Mouse (Mus musculus): ENCODE data around the gene Gm4788.
"Not testable (repeated sequence)": the region's sequence is repeated elsewhere in the genome, so short reads cannot be mapped to it uniquely, and the experiment has no call there.

Gene Gm4788

GRCm38 (mm10) chr1:139781143-139781542, at the start of gene Gm4788:
Gene Gm4788 (minus strand): TSS chr1:139781243.
- DNase-seq (ENCODE audit: low spot score): no peak

- DNase-seq (ENCODE audit: low spot score): no peak
These were observed 27.6 kb upstream of the Gm4788 start for GRCm38 (mm10) chr1:139808594-139808993.

- DNase-seq (ENCODE audit: low spot score): not testable (repeated sequence)
These were observed 11.1 kb downstream of the Gm4788 start for GRCm38 (mm10) chr1:139769913-139770312.

- not testable (repeated sequence) for DNase-seq (ENCODE audit: low spot score)
These were observed 64.4 kb downstream of the Gm4788 start for GRCm38 (mm10) chr1:139716681-139717080.

- not testable (repeated sequence) for DNase-seq (ENCODE audit: low spot score)
These were observed 64.8 kb downstream of the Gm4788 start for GRCm38 (mm10) chr1:139716249-139716648.

- not testable (repeated sequence) for DNase-seq (ENCODE audit: low spot score)
These were observed 131.1 kb downstream of the Gm4788 start for GRCm38 (mm10) chr1:139649921-139650320.

Measured in urinary bladder, postnatal 14 days (tissue).